Mouse (Mus musculus): ENCODE results near the gene Zfp1.

Zfp1 gene

DNA sequence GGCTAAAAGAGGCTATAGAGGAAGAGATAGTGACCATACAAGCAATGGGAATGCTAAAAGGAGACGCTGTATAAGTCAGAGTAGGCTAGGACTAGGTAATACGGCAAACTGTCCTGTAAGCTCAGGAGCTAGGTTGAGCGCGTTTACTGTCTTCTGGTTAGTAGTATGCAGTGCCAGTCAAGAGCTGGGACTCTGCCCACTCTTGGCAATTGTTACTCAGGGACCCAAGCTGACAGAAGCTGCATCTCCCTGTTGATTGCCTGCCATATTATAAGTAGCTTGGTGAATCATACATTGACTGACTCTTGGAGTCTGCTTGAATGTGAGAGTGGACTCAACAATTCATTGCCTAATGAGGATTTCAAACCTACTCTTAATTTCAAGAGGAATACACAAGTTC is 41.2 kb upstream of the Zfp1 start:
- Histone ChIP-seq H3K4me1 (replicated peaks; ENCODE audit: low read depth, low read length) (peaks cover 32% of the 10 kb centered on the region), H3K9me3 (ENCODE audit: low read length) (no peaks in the 10 kb centered on the region), H3K36me3 (ENCODE audit: insufficient read depth, low read length) (peaks cover 14% of the 10 kb centered on the region; the same call in 1 of the 2 replicates), H3K27me3 (ENCODE audit: insufficient read depth, low read length) (no peaks in the 10 kb centered on the region), H3K4me3 (replicated peaks; ENCODE audit: low read length) (no peak overlapping the region)
- TF ChIP-seq NANOG (IDR thresholded peaks at IDR 0.05; ENCODE audit: borderline replicate concordance, low read length) (no peak), CTCF (conservative IDR thresholded peaks at IDR 0.05; ENCODE audit: low read length) (no peak), POU5F1 (IDR thresholded peaks at IDR 0.05; ENCODE audit: borderline replicate concordance, low read length) (no peak)

DNA sequence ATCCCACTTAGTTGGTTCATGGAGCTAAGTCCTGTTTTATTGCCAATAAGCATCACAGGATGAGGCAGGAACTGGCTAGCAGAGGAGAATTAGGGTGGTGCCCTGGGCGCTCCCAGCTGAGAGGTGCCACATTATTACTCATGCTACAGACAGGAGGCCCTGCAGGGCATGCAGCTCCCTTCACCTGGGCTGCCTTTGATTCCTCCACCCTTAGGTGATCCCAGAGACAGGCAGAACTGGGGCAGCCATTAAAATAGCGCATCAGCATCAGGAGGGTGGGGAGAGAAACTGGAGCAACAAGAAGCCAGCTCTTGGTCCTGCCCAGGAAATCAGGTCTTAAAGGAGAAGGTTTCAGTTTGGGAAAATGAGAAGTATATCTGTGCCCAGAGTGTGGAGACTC is 38.2 kb upstream of the Zfp1 start:
- no peak for TF ChIP-seq NANOG (IDR thresholded peaks at IDR 0.05; ENCODE audit: borderline replicate concordance, low read length)
- no peaks in the 10 kb centered on the region for H3K9me3 ChIP-seq (ENCODE audit: low read length)
- peaks cover 31% of the 10 kb centered on the region for H3K4me1 ChIP-seq (replicated peaks; ENCODE audit: low read depth, low read length)

DNA sequence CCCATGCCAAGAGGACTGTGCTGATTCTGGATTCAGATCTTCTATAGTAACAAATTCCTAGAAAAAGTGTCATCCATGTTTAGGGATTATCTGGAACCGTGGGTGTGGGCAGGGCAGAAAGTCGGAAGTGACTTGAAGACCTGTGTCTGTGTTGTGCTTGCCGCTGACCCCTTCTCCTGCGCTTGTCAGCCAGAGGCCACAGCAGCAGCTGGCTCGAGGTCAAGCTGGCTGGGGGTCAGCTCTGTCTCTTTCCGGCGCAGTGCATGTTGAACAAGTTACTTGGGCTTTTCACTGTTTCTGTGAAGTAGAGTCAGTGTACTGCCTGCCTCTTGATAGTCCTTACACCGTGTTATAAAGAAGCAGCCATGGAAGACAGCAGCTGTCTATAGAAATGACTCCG is 36.2 kb upstream of the Zfp1 start:
- Histone ChIP-seq H3K27me3 (ENCODE audit: insufficient read depth, low read length) (peaks cover 25% of the 10 kb centered on the region), H3K9me3 (ENCODE audit: low read length) (no peaks in the 10 kb centered on the region; the same call in 1 of the 2 replicates), H3K4me3 (replicated peaks; ENCODE audit: low read length) (no peak overlapping the region), H3K36me3 (ENCODE audit: insufficient read depth, low read length) (peaks cover 28% of the 10 kb centered on the region), H3K4me1 (replicated peaks; ENCODE audit: low read depth, low read length) (peaks cover 35% of the 10 kb centered on the region)
- no peak for TF ChIP-seq POU5F1 (IDR thresholded peaks at IDR 0.05; ENCODE audit: borderline replicate concordance, low read length)
- no peak for TF ChIP-seq NANOG (IDR thresholded peaks at IDR 0.05; ENCODE audit: borderline replicate concordance, low read length)
- no peak for TF ChIP-seq CTCF (conservative IDR thresholded peaks at IDR 0.05; ENCODE audit: low read length)

More for the DNA sequence above, 38.2 kb upstream of the Zfp1 start:
- peaks cover 14% of the 10 kb centered on the region for H3K27me3 ChIP-seq (ENCODE audit: insufficient read depth, low read length)
- no peak overlapping the region for H3K4me3 ChIP-seq (replicated peaks; ENCODE audit: low read length)
- H3K36me3 ChIP-seq (ENCODE audit: insufficient read depth, low read length) = peaks cover 17% of the 10 kb centered on the region; the same call in 1 of the 2 replicates

DNA sequence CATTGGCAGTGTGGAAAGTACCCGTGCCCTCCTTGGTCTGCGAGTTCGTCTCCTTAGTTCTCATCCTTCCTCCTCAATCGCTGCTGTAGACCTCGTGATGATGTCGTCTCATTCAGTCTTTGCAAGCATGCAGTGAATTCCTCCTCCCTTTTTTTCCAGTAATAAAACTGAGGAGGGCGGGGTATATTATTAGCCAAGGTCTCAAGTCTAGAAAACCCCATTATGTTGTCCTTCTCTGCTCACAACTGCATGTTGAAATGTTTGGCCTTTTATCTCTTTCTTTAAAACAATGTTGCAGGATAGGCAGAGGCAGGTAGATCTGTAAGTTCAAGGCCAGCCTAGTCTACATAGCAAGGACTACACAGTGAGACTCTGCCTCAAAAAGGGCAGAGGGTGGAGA is 35.8 kb upstream of the Zfp1 start:
- Histone ChIP-seq H3K4me3 (replicated peaks; ENCODE audit: low read length) (no peak overlapping the region), H3K36me3 (ENCODE audit: insufficient read depth, low read length) (peaks cover 28% of the 10 kb centered on the region), H3K27me3 (ENCODE audit: insufficient read depth, low read length) (peaks cover 25% of the 10 kb centered on the region), H3K4me1 (replicated peaks; ENCODE audit: low read depth, low read length) (peaks cover 39% of the 10 kb centered on the region), H3K9me3 (ENCODE audit: low read length) (no peaks in the 10 kb centered on the region; the same call in 1 of the 2 replicates)
- no peak for TF ChIP-seq CTCF (conservative IDR thresholded peaks at IDR 0.05; ENCODE audit: low read length)
- no peak for TF ChIP-seq NANOG (IDR thresholded peaks at IDR 0.05; ENCODE audit: borderline replicate concordance, low read length)
- TF ChIP-seq POU5F1 (IDR thresholded peaks at IDR 0.05; ENCODE audit: borderline replicate concordance, low read length) = no peak

DNA sequence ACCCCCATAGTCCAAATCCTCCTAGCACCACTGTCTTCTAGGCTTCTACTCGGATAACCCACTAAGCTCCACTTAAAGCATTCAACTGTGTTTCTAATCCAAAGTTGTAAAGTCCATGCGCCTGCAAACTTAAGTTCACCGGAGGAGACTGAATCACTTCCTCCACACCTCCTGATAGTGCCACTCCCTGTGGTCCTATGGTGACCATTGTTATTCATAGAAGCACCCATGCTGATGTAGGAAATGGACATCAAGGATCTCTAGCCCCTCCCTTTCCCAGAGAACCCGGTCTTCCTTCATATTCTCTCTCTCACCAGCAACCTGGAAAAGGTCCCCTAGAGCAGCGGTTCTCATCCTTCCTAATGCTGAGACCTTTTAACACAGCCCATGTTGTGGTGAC is 30.0 kb upstream of the Zfp1 start:
- Histone ChIP-seq H3K4me3 (replicated peaks; ENCODE audit: low read length) (peak overlapping the region; percentile 32; the same call in 1 of the 2 replicates), H3K4me1 (replicated peaks; ENCODE audit: low read depth, low read length) (peaks cover 74% of the 10 kb centered on the region), H3K36me3 (ENCODE audit: insufficient read depth, low read length) (peaks cover 26% of the 10 kb centered on the region), H3K27me3 (ENCODE audit: insufficient read depth, low read length) (peaks cover 40% of the 10 kb centered on the region), H3K9me3 (ENCODE audit: low read length) (no peaks in the 10 kb centered on the region; the same call in 1 of the 2 replicates)
- peak; percentile 86; the same call in 1 of the 2 replicates for TF ChIP-seq POU5F1 (IDR thresholded peaks at IDR 0.05; ENCODE audit: borderline replicate concordance, low read length)
- peak; percentile 98 for TF ChIP-seq NANOG (IDR thresholded peaks at IDR 0.05; ENCODE audit: borderline replicate concordance, low read length)
- TF ChIP-seq CTCF (conservative IDR thresholded peaks at IDR 0.05; ENCODE audit: low read length) = no peak

DNA sequence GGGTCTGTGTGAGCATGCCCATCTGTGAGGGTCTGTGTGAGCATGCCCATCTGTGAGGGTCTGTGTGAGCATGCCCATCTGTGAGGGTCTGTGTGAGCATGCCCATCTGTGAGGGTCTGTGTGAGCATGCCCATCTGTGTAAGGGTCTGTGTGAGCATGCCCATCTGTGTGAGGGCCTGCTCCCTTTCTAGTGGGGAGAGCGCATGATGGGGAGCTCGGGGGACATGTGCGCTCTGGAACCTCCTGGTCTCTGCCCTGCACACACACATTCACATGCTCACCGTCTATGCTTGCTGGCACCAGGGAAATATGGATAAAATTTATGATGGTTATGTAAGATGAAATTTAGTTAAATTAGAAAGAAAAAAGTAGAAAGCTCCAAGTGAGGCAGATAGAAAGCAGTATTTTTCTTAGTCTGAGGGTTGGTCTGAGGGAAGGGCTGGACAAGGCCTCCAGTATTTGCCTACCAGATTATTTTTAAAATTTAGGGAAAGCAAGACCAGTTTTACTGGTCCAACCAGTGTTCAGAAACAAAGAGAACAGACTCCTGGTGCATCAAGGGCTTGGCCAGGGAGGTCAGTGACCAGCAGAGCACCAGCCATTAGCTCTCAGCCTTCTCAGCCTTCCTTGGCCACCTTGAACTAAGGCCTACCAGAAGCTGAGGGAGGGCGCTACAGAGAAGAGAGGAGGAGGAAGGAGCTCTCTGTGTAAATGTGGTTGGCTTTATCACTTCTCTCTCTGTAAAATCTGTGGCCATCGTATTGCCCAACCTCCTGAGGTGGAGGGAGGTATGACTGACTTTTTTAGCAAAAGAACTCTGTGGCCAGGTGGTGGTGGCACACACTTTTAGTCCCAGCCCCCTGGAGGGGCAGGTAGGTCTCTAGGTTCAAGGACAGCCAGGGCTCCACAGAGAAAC is 28.2 kb upstream of the Zfp1 start:
- H3K36me3 ChIP-seq (ENCODE audit: insufficient read depth, low read length) = peaks cover 23% of the 10 kb centered on the region
- TF ChIP-seq POU5F1 (IDR thresholded peaks at IDR 0.05; ENCODE audit: borderline replicate concordance, low read length) (no peak), NANOG (IDR thresholded peaks at IDR 0.05; ENCODE audit: borderline replicate concordance, low read length) (no peak), CTCF (conservative IDR thresholded peaks at IDR 0.05; ENCODE audit: low read length) (no peak)
- peaks cover 29% of the 10 kb centered on the region for H3K27me3 ChIP-seq (ENCODE audit: insufficient read depth, low read length)
- peaks cover 85% of the 10 kb centered on the region for H3K4me1 ChIP-seq (replicated peaks; ENCODE audit: low read depth, low read length)
- no peak overlapping the region for H3K4me3 ChIP-seq (replicated peaks; ENCODE audit: low read length)
- no peaks in the 10 kb centered on the region; the same call in 1 of the 2 replicates for H3K9me3 ChIP-seq (ENCODE audit: low read length)

DNA sequence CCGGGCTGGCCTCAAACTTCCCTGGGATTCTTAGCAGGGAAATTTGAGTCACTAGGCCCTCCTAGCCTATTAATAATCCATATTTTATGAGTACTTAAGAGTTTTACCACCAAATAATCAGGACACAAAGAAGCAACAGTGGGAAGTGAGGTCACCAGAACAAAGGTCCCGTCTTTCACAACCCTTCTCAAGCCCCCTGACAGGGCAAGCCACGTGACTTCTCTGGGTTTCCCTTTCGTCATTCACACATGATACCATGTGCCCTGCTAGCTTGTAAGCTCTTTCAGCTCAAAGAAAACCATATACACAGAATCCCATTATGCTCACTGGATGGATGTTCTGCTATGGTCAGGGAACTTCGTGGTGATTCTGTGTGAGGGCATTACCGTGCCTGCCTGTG is 25.4 kb upstream of the Zfp1 start:
- Histone ChIP-seq H3K9me3 (ENCODE audit: low read length) (no peaks in the 10 kb centered on the region), H3K4me1 (replicated peaks; ENCODE audit: low read depth, low read length) (peaks cover 88% of the 10 kb centered on the region), H3K27me3 (ENCODE audit: insufficient read depth, low read length) (peaks cover 18% of the 10 kb centered on the region), H3K36me3 (ENCODE audit: insufficient read depth, low read length) (peaks cover 21% of the 10 kb centered on the region), H3K4me3 (replicated peaks; ENCODE audit: low read length) (no peak overlapping the region)
- TF ChIP-seq NANOG (IDR thresholded peaks at IDR 0.05; ENCODE audit: borderline replicate concordance, low read length) (no peak), CTCF (conservative IDR thresholded peaks at IDR 0.05; ENCODE audit: low read length) (no peak), POU5F1 (IDR thresholded peaks at IDR 0.05; ENCODE audit: borderline replicate concordance, low read length) (no peak)

DNA sequence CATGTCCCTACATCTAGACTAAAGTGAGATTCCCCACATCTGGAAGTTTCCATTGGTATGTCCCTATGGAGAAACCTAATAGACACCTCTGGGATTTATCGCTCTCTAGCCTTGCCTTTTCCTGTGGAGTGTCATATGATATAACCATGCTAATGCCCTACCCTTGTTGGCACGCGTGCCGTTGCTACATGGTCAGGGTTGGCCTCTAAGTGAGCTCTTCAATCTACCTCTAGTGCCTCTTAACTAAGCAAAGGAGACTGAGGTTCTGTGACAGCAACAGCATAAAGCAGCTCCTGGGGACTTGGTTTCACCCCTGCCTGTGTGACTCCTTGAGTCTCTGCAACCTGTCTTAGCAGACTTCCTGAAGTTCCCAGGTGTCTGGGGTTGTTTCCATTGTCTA is 24.9 kb upstream of the Zfp1 start:
- peaks cover 89% of the 10 kb centered on the region for H3K4me1 ChIP-seq (replicated peaks; ENCODE audit: low read depth, low read length)
- no peak overlapping the region for H3K4me3 ChIP-seq (replicated peaks; ENCODE audit: low read length)
- peaks cover 21% of the 10 kb centered on the region for H3K36me3 ChIP-seq (ENCODE audit: insufficient read depth, low read length)
- TF ChIP-seq NANOG (IDR thresholded peaks at IDR 0.05; ENCODE audit: borderline replicate concordance, low read length) (no peak), POU5F1 (IDR thresholded peaks at IDR 0.05; ENCODE audit: borderline replicate concordance, low read length) (no peak), CTCF (conservative IDR thresholded peaks at IDR 0.05; ENCODE audit: low read length) (no peak)
- H3K27me3 ChIP-seq (ENCODE audit: insufficient read depth, low read length) = peaks cover 18% of the 10 kb centered on the region
- no peaks in the 10 kb centered on the region for H3K9me3 ChIP-seq (ENCODE audit: low read length)

Measured in E14TG2a.4 (cell line).